8 mouse cellular contexts compared by ENCODE assay signal in the genomic region with DNA sequence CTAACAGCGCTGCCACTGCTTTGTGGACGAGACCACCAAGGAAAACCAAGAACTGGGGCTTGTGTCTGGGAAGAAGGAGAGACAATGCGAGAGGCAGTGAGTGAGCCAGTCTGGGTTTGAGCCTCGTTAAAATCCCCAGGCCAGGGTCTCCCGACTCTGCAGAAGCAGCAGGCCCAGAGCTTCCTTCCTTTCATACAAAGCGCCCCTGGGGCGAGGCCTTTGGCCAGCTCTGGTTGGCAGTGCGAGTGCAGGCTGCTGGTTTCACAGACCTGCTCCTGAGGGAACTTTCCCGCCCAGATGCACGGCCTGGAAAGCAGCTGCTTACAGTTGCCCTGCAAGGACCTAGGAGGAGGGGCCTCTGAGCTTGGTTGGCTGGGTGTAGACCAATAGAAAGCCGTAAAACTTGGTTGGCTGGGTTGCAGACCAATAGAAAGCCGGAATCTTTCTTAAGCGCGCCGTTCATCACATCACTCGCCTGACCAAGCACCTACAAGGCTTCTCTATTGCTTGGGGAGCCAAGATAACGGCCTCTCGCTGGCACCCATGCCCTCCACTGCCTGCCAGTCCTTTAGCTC. TPM values are rescaled to one million over a fixed set of nuclear protein-coding genes. Genes with fewer than 3 reads are reported as not detected.
DNase-seq lines count a peak whose midpoint lies in the region; ATAC-seq and TF ChIP-seq lines count a peak whose summit lies in the region.

No protein-coding gene starts in this region.

- H3K9ac ChIP-seq in hindbrain, embryonic 16.5 days (ENCODE audit: low read depth, low read length), result peak overlapping the region; percentile 49

- H3K4me2 ChIP-seq in hindbrain, embryonic 16.5 days (ENCODE audit: low read length), result peak overlapping the region; percentile 53

- DNase-seq in ZHBTc4 (ENCODE audit: low read depth, low spot score), result peak; percentile 94
- DNase-seq in gastrocnemius, adult 2 months, result peak; percentile 78
- peak; percentile 61 to 71 for DNase-seq in layer of hippocampus, postnatal 36 days
- peak; percentile 77 for DNase-seq in lung, postnatal 14 days
- peak; percentile 100 for DNase-seq in retina, postnatal 1 day
- DNase-seq in thymus, postnatal 36 days, result peak; percentile 54 to 70

- H3K4me1 ChIP-seq in hindbrain, embryonic 16.5 days (ENCODE audit: control insufficient read depth, insufficient read depth, low read depth, low read length), result peaks cover 43% of the 10 kb centered on the region

- H3K9me3 ChIP-seq in hindbrain, embryonic 16.5 days (ENCODE audit: control insufficient read depth, low read length), result no peaks in the 10 kb centered on the region

- intact Hi-C loops in gastrocnemius, adult 2 months (cut with DNase I), result no loop called here

- no peak for TF ChIP-seq CTCF in gastrocnemius, adult 2 months (IDR thresholded peaks at IDR 0.05)

- H3K27me3 ChIP-seq in hindbrain, embryonic 16.5 days (replicated peaks; ENCODE audit: control insufficient read depth, insufficient read depth, low read length), result no peaks in the 10 kb centered on the region

- WGBS in hindbrain, embryonic 16.5 days, result 2% methylated on average over 18 of the region's 18 CpGs

- ATAC-seq in common myeloid progenitor, adult 5-6 weeks (replicated peaks; ENCODE audit: low read depth, poor library complexity, severe bottlenecking), result peak; percentile 96
- peak; percentile 95 for ATAC-seq in hindbrain, embryonic 16.5 days

- H3K27ac ChIP-seq in gastrocnemius, adult 2 months, result peak overlapping the region; percentile 28; the same call in 1 of the 2 replicates
- H3K27ac ChIP-seq in hindbrain, embryonic 16.5 days (ENCODE audit: low read depth, low read length), result peak overlapping the region; percentile 78

- no peaks in the 10 kb centered on the region for H3K36me3 ChIP-seq in hindbrain, embryonic 16.5 days (ENCODE audit: control insufficient read depth, insufficient read depth, low read length)

- H3K4me3 ChIP-seq in gastrocnemius, adult 2 months, result peak overlapping the region; percentile 50
- peak overlapping the region; percentile 29 for H3K4me3 ChIP-seq in hindbrain, embryonic 16.5 days (ENCODE audit: low read length)

RNA-seq across cellular contexts. Expression of gene Col2a1, which starts 11.7 kb away (rescaled TPM):
- 0.09 TPM in 1 of 2 replicates, not detected in the other for total RNA-seq in common myeloid progenitor, adult 5-6 weeks (2017)
- 1 to 10 TPM; 1.1 to 1.5 TPM for total RNA-seq in gastrocnemius, adult 2 months (2021)
- 11.9 and 43.4 TPM in 2 replicates for polyA plus RNA-seq in hindbrain, embryonic 16.5 days (2015; fragmentation: Nextera tagmentation; extraction: Ambion mirVana)
- under 1 TPM; 0.47 to 0.48 TPM for total RNA-seq in layer of hippocampus, postnatal 36 days (2021)

RNA-seq across cellular contexts. Expression of gene Tmem106c, which starts 28.8 kb away (rescaled TPM):
- 26.4 and 40.0 TPM in 2 replicates for total RNA-seq in common myeloid progenitor, adult 5-6 weeks (2017)
- 1 to 10 TPM; 4.9 to 7.3 TPM for total RNA-seq in gastrocnemius, adult 2 months (2021)
- polyA plus RNA-seq in hindbrain, embryonic 16.5 days (2015; fragmentation: Nextera tagmentation; extraction: Ambion mirVana), result 58.3 and 60.6 TPM in 2 replicates
- 10 to 100 TPM; 29.1 to 30.4 TPM for total RNA-seq in layer of hippocampus, postnatal 36 days (2021)

Comparison
In these comparisons a context has a peak if more than half of its experiments do, and no peak if none do; other contexts are left out.
1. Peak in every context shown above with its lines: DNase-seq, ATAC-seq, H3K4me3 ChIP-seq and H3K27ac ChIP-seq.